Mouse (Mus musculus) forebrain, embryonic 14.5 days (tissue): ENCODE data around the gene Nxnl1. TPM values are rescaled to one million over a fixed set of nuclear protein-coding genes. Genes with fewer than 3 reads are reported as not detected.

Source experiments
- ATAC-seq: fragments of 200-750 bp; cut with Nextera tagmentation; 2 replicates; pipeline ENCODE4 v1.8.0; 2017; ENCODE audit warnings: mild to moderate bottlenecking, moderate library complexity
- DNase-seq: peaks from one replicate; pipeline ENCODE4 v3.0.0-alpha.2; 2015; ENCODE audit warnings: low spot score
- H3K27ac ChIP-seq: fragments of 300-500 bp; sonication (generic); 2 replicates; pipeline ENCODE4 v1.5.1; 2014; ENCODE audit warnings: low read depth, mild to moderate bottlenecking, control low read depth, low read length, moderate library complexity
- H3K27me3 ChIP-seq: fragments of 300-500 bp; sonication (generic); replicated peaks from 2 replicates; pipeline ENCODE4 v1.6.1; 2014; ENCODE audit warnings: low read length, control low read depth, mixed read lengths; ENCODE audit not compliant: control insufficient read depth, insufficient read depth
- H3K36me3 ChIP-seq: fragments of 300-500 bp; sonication (generic); 2 replicates; pipeline ENCODE4 v1.6.1; 2014; ENCODE audit warnings: low read length, control low read depth; ENCODE audit not compliant: control insufficient read depth, insufficient read depth
- H3K4me1 ChIP-seq: fragments of 300-500 bp; sonication (generic); 2 replicates; pipeline ENCODE4 v1.6.1; 2014; ENCODE audit warnings: antibody characterized with exemption, low read length, control low read depth; ENCODE audit not compliant: control insufficient read depth, insufficient read depth
- H3K4me2 ChIP-seq: fragments of 300-500 bp; sonication (generic); 2 replicates; pipeline ENCODE4 v1.6.1; 2014; ENCODE audit warnings: mild to moderate bottlenecking, control low read depth, low read length
- H3K4me3 ChIP-seq: fragments of 300-500 bp; sonication (generic); 2 replicates; pipeline ENCODE4 v1.5.1; 2014; ENCODE audit warnings: low read depth, low read length, control low read depth
- H3K9ac ChIP-seq: fragments of 300-500 bp; sonication (generic); 2 replicates; pipeline ENCODE4 v1.6.1; 2014; ENCODE audit warnings: mild to moderate bottlenecking, low read length, control low read depth, moderate library complexity
- H3K9me3 ChIP-seq: fragments of 300-500 bp; sonication (generic); replicated peaks from 2 replicates; pipeline ENCODE4 v1.6.1; 2016; ENCODE audit warnings: low read length, control low read depth, mixed read lengths; ENCODE audit not compliant: control insufficient read depth
- WGBS: fragments of 180-500 bp; shearing (Covaris S2); extraction: QIAGEN DNeasy Blood & Tissue Kit; methylation state at CpG from one replicate; pipeline ENCODE4 v1.1.7; 2014; 5-methylcytosine and 5-hydroxymethylcytosine counted together
- polyA plus RNA-seq: library from polyadenylated mRNA; unstranded; fragments of >200 nt; fragmentation: Nextera tagmentation; extraction: Ambion mirVana; gene quantifications from 2 replicates; pipeline ENCODE4 v1.2.1, GENCODE M21; 2014

Gene Nxnl1
- polyA plus RNA-seq, 1 experiment from 2014 or later: not detected

DNA sequence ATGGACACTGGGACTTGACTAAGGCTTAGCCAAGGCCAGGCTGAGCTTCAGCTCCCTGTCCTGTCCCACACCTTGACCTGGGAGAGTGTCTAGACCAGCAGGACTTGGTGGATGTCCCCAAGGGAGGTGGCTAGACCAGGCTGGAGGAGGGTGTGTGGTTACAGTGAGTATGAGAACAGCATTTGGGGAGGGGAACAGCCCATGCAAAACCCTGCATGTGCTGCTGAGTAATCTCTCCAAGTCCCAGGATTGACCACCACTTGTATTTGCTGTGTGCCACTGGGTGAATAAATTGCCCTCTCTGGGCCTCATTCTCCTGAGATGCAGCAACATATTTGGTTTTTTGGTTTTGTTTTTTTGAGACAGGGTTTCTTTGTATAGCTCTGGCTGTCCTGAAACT lies 32.0 kb upstream of the Nxnl1 start:
- Histone ChIP-seq H3K4me1 (peaks cover 1% of the 10 kb centered on the region; the same call in 1 of the 2 replicates), H3K36me3 (0 out of 2 replicates have a peak, but pooled peaks cover 12% of the 10 kb centered on the region), H3K9me3 (no peaks in the 10 kb centered on the region), H3K27me3 (peaks cover 28% of the 10 kb centered on the region), H3K4me2 (no peak overlapping the region), H3K4me3 (no peak overlapping the region), H3K9ac (no peak overlapping the region), H3K27ac (no peak overlapping the region)
- ATAC-seq (no peak), DNase-seq (no peak)

DNA sequence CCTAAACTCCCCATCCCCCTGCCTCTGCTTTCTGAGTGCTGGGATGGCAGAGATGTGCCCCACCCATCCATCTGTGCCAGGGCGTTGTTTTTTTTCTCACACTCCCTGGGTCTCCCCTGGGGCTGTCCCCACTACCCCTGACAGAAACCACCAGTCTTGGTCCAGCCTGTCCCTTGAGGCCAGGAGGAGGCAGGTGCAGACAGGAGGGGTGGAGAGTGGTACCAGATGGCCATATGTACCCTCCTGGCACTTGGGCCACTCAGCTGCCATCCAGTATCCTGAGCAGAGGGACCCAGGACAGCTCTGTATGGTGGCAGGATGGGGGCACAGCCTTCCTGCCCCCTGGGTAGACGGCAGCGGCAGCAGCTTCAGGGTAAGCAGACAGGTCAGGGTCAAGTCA lies 31.1 kb upstream of the Nxnl1 start, which contains the start of gene Fam129c:
Gene Fam129c (plus strand): TSS at position 198 of the 400 bp plus-strand sequence.
- ATAC-seq (no peak), DNase-seq (no peak)
- Histone ChIP-seq H3K9me3 (no peaks in the 10 kb centered on the region), H3K4me2 (no peak within 1 kb of the TSS), H3K4me1 (peaks cover 8% of the 10 kb centered on the region), H3K27ac (no peak within 1 kb of the TSS), H3K36me3 (0 out of 2 replicates have a peak, but pooled peaks cover 12% of the 10 kb centered on the region), H3K9ac (no peak within 1 kb of the TSS), H3K27me3 (peaks cover 18% of the 10 kb centered on the region), H3K4me3 (no peak within 1 kb of the TSS)
- WGBS: 93% methylated on average over 3 of the region's 3 CpGs

GRCm38 (mm10) chr8:71596798-71597197 lies 30.4 kb upstream of the Nxnl1 start:
- H3K4me3 ChIP-seq: no peak overlapping the region
- no peak overlapping the region for H3K9ac ChIP-seq
- ATAC-seq (no peak), DNase-seq (no peak)
- H3K36me3 ChIP-seq: 0 out of 2 replicates have a peak, but pooled peaks cover 12% of the 10 kb centered on the region
- 84% methylated on average over 4 of the region's 4 CpGs for WGBS
- H3K9me3 ChIP-seq: no peaks in the 10 kb centered on the region
- peaks cover 12% of the 10 kb centered on the region; the same call in 1 of the 2 replicates for H3K27me3 ChIP-seq
- no peak overlapping the region for H3K27ac ChIP-seq
- peaks cover 8% of the 10 kb centered on the region for H3K4me1 ChIP-seq
- H3K4me2 ChIP-seq: no peak overlapping the region

GRCm38 (mm10) chr8:71596384-71596783 lies 30.0 kb upstream of the Nxnl1 start:
- Histone ChIP-seq H3K27ac (no peak overlapping the region), H3K9me3 (no peaks in the 10 kb centered on the region), H3K4me1 (peaks cover 9% of the 10 kb centered on the region), H3K4me3 (no peak overlapping the region), H3K4me2 (no peak overlapping the region; the same call in 1 of the 2 replicates), H3K36me3 (0 out of 2 replicates have a peak, but pooled peaks cover 12% of the 10 kb centered on the region), H3K27me3 (peaks cover 8% of the 10 kb centered on the region; the same call in 1 of the 2 replicates), H3K9ac (no peak overlapping the region)
- no peak for DNase-seq
- ATAC-seq: no peak
- WGBS: 56% methylated on average over 6 of the region's 6 CpGs

DNA sequence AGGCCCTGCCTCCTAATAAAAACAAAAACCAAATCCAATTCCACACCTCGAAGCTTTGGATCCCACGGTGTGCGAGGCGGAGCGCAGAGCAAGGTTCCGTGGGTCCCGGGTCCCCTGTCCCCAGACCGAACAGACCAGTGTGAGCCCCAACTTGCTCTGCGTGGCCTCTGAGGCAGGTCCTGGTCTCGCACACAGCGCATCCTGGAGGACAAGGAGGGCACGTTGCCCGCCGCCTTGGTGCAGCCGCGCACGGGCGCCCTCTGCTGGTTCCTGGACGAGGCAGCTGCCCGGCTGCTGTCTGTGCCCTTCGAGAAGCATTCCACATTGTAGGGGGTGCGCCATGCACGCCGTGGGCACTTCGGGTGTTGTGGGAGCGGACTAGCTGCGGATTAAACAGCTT lies 29.5 kb upstream of the Nxnl1 start:
- 0 out of 2 replicates have a peak, but pooled peaks cover 12% of the 10 kb centered on the region for H3K36me3 ChIP-seq
- DNase-seq (peak; percentile 86), ATAC-seq (peak; percentile 45)
- H3K27me3 ChIP-seq: peaks cover 5% of the 10 kb centered on the region; the same call in 1 of the 2 replicates
- WGBS: 5% methylated on average over 27 of the region's 27 CpGs
- H3K4me3 ChIP-seq: no peak overlapping the region
- H3K9ac ChIP-seq: no peak overlapping the region
- H3K9me3 ChIP-seq: no peaks in the 10 kb centered on the region
- peaks cover 14% of the 10 kb centered on the region for H3K4me1 ChIP-seq
- H3K4me2 ChIP-seq: no peak overlapping the region; the same call in 1 of the 2 replicates
- H3K27ac ChIP-seq: no peak overlapping the region

GRCm38 (mm10) chr8:71594324-71594722 lies 27.9 kb upstream of the Nxnl1 start:
- no peak for DNase-seq
- no peak overlapping the region for H3K27ac ChIP-seq
- no peaks in the 10 kb centered on the region for H3K27me3 ChIP-seq
- no peak overlapping the region for H3K9ac ChIP-seq
- H3K4me3 ChIP-seq: no peak overlapping the region
- WGBS: 94% methylated on average over 4 of the region's 4 CpGs
- no peaks in the 10 kb centered on the region for H3K9me3 ChIP-seq
- H3K4me2 ChIP-seq: no peak overlapping the region
- H3K36me3 ChIP-seq: 0 out of 2 replicates have a peak, but pooled peaks cover 12% of the 10 kb centered on the region
- ATAC-seq: no peak
- H3K4me1 ChIP-seq: peaks cover 14% of the 10 kb centered on the region

DNA sequence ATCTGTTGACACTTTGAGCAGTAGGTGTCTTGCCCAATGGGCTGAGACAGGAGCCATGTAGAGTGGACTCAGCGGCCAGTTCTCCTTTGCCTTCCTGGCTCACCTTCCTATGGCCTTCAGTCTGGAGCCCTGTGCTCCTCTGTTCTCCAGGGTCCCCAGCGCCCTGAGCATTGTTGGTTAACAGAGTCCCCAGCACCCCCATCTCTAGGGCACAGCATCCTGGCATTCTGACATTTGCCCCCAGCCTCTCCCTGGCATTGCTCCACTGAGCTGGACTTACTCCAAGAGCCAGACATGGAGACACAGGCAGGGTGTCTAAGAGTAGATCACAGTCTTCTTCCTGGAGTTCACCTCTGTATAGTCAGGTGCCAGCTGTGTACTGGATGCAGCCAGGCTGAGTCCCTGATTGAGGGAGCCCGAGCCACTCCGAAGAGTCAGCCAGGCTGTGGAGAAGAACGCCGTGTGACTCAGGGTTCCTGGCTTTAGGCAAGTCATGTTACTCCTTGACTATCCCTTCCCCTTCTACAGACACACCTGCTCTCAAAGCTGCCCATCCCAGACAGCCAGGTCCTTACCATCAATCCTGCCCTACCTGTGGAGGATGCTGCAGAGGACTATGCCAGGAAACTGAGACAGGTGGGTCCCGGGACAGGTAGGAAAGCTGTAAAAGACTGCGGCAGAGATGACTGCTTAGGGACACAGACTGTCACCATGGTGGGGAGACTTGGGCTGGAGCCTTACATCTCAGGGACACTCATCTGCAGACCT lies 27.3 kb upstream of the Nxnl1 start:
- H3K9ac ChIP-seq: no peak overlapping the region; the same call in 1 of the 2 replicates
- no peak overlapping the region for H3K4me3 ChIP-seq
- 94% methylated on average over 8 of the region's 8 CpGs for WGBS
- DNase-seq: no peak
- H3K4me1 ChIP-seq: peaks cover 14% of the 10 kb centered on the region
- no peak for ATAC-seq
- no peak overlapping the region for H3K27ac ChIP-seq
- H3K27me3 ChIP-seq: no peaks in the 10 kb centered on the region
- H3K36me3 ChIP-seq: 0 out of 2 replicates have a peak, but pooled peaks cover 12% of the 10 kb centered on the region
- H3K4me2 ChIP-seq: no peak overlapping the region
- no peaks in the 10 kb centered on the region for H3K9me3 ChIP-seq

- DNase-seq (peak; percentile 69), ATAC-seq (peak; percentile 71)
- WGBS: 4% methylated on average over 60 of the region's 60 CpGs
- peaks cover 12% of the 10 kb centered on the region; the same call in 1 of the 2 replicates for H3K36me3 ChIP-seq
- peak overlapping the region; percentile 96 for H3K4me2 ChIP-seq
- peaks cover 14% of the 10 kb centered on the region for H3K4me1 ChIP-seq
- peak overlapping the region; percentile 93 for H3K9ac ChIP-seq
- no peaks in the 10 kb centered on the region for H3K9me3 ChIP-seq
- no peaks in the 10 kb centered on the region for H3K27me3 ChIP-seq
- peak overlapping the region; percentile 95 for H3K27ac ChIP-seq
- H3K4me3 ChIP-seq: peak overlapping the region; percentile 62
These were observed 26.2 kb upstream of the Nxnl1 start for GRCm38 (mm10) chr8:71592374-71593170.
